15 mouse cellular contexts compared by ENCODE assay signal in the genomic region with DNA sequence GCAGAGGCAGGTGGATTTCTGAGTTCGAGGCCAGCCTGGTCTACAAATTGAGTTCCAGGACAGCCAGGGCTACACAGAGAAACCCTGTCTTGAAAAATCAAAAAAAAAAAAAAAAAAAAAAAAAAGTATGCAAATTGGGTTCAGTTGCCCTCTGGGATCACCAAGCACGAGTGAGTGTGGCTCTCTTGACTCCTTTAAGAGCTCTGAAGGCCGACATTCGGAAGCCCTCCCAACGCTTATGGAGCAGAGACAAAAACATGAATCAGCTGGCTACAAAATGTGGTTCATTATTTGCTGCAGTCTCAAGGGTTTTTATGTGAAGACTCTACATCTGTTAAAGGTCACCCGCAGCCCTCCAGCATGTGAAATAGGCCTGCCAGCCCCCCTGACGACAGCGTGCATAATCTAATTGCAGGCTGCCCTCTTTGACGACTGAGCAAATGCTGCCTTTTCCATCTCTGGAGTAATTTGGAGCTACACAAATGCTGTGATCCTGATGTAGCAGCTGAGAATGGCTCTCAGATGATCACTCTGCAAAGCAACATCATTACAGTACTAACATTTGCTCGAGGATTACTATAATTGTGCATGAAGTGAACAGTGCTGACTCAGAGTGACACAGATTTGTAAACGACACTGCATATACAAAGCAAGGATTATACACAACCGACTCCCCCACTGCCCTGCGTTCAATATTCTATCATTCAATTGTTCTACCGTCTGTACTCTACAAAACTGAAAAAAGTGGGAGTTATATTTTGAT. TPM values are rescaled to one million over a fixed set of nuclear protein-coding genes. Genes with fewer than 3 reads are reported as not detected.
DNase-seq lines count a peak whose midpoint lies in the region; ATAC-seq and TF ChIP-seq lines count a peak whose summit lies in the region.
"Had no signal": no experiment of that assay in that cellular context is flagged by ENCODE, and none has a peak within 500 bp of the region (broad histone marks: within the 10 kb centered on the region; RNA-seq: fewer than 3 reads in every experiment).

No protein-coding gene starts in this region.

- in situ Hi-C loops in CH12.LX (cut with MboI; ENCODE audit: low pct_ligation_motif_present, low pct_unique_long_range_greater_than_20kb, low sequenced_read_pairs): no loop called here

- TF ChIP-seq CTCF in CH12.LX (conservative IDR thresholded peaks at IDR 0.05 in 1 of 2, IDR thresholded peaks at IDR 0.05 in 1 of 2; ENCODE audit: low read depth in 2 of 2, low read length in 2 of 2): no peak

- no peak for TF ChIP-seq EP300 in CH12.LX (IDR thresholded peaks at IDR 0.05; ENCODE audit: low read length)

- peak; percentile 89 for ATAC-seq in forebrain, embryonic 16.5 days
- ATAC-seq in midbrain, embryonic 13.5 days: peak; percentile 91
- ATAC-seq: liver, postnatal 0 days had no signal

- no peak for TF ChIP-seq POLR2A in CH12.LX (IDR thresholded peaks at IDR 0.05; ENCODE audit: low read depth, low read length)

- no peak overlapping the region for H3K4me3 ChIP-seq in CH12.LX (replicated peaks in 1 of 3; ENCODE audit: low read depth in 2 of 3, low read length in 2 of 3, poor library complexity in 1 of 3)
- H3K4me3 ChIP-seq in forebrain, embryonic 16.5 days (replicated peaks; ENCODE audit: low read length): no peak overlapping the region
- no peak overlapping the region for H3K4me3 ChIP-seq in midbrain, embryonic 13.5 days (replicated peaks)
- H3K4me3 ChIP-seq: heart, embryonic 15.5 days; myocyte had no signal

- no peaks in the 10 kb centered on the region for H3K79me2 ChIP-seq in CH12.LX (replicated peaks; ENCODE audit: control insufficient read depth, extremely low read depth, insufficient read depth, poor library complexity, severe bottlenecking)

- 36% methylated on average over 14 of the region's 14 CpGs for WGBS in forebrain, embryonic 16.5 days
- 20% methylated on average over 14 of the region's 14 CpGs for WGBS in midbrain, embryonic 13.5 days

- no peak for DNase-seq in CH12.LX (ENCODE audit: extremely low read depth)
- DNase-seq in brain, adult 2 months (ENCODE audit: low read depth, low spot score): peak; percentile 86
- no peak for DNase-seq in ovary, postnatal 36 days (ENCODE audit: low spot score)
- DNase-seq in ovary, postnatal 14 days (ENCODE audit: low spot score): no peak
- no peak for DNase-seq in layer of hippocampus, postnatal 36 days
- DNase-seq: adrenal gland, adult 8-10 months; cerebellum, adult 2 months; kidney, adult 2 months; liver, postnatal 0 days had no signal

- dilution Hi-C loops in CH12.LX (cut with MboI; ENCODE audit: extremely low pct_ligation_motif_present, extremely low pct_unique_long_range_greater_than_20kb, low sequenced_read_pairs): no loop called here

- H3K4me2 ChIP-seq in CH12.LX (ENCODE audit: insufficient read depth, low read depth, poor library complexity, severe bottlenecking): no peak overlapping the region
- no peak overlapping the region for H3K4me2 ChIP-seq in forebrain, embryonic 16.5 days (ENCODE audit: low read length)
- peak overlapping the region; percentile 20 for H3K4me2 ChIP-seq in midbrain, embryonic 13.5 days (replicated peaks)
- H3K4me2 ChIP-seq: heart, embryonic 15.5 days had no signal

- no peaks in the 10 kb centered on the region for H3K36me3 ChIP-seq in CH12.LX (replicated peaks in 1 of 2; ENCODE audit: control insufficient read depth in 1 of 2, insufficient read depth in 1 of 2, low read length in 1 of 2)
- no peaks in the 10 kb centered on the region for H3K36me3 ChIP-seq in forebrain, embryonic 16.5 days (ENCODE audit: control insufficient read depth, insufficient read depth)
- no peaks in the 10 kb centered on the region for H3K36me3 ChIP-seq in midbrain, embryonic 13.5 days
- H3K36me3 ChIP-seq: heart, embryonic 15.5 days had no signal

- no peak overlapping the region for H3K9ac ChIP-seq in CH12.LX (ENCODE audit: insufficient read depth, low read depth)
- H3K9ac ChIP-seq in forebrain, embryonic 16.5 days (replicated peaks; ENCODE audit: low read depth, low read length): no peak overlapping the region
- H3K9ac ChIP-seq in midbrain, embryonic 13.5 days (replicated peaks): no peak overlapping the region
- H3K9ac ChIP-seq: heart, embryonic 15.5 days; liver, postnatal 0 days had no signal

- H3K27ac ChIP-seq in CH12.LX (ENCODE audit: insufficient read depth, low read depth): no peak overlapping the region; the same call in 1 of the 2 replicates
- peak overlapping the region; percentile 16; the same call in 1 of the 2 replicates for H3K27ac ChIP-seq in forebrain, embryonic 16.5 days (ENCODE audit: low read length)
- H3K27ac ChIP-seq in midbrain, embryonic 13.5 days: peak overlapping the region; percentile 60
- H3K27ac ChIP-seq: heart, embryonic 15.5 days had no signal

- no peaks in the 10 kb centered on the region for H3K9me3 ChIP-seq in CH12.LX (replicated peaks; ENCODE audit: low read length)
- H3K9me3 ChIP-seq in forebrain, embryonic 16.5 days (ENCODE audit: control insufficient read depth, low read length): no peaks in the 10 kb centered on the region
- no peaks in the 10 kb centered on the region for H3K9me3 ChIP-seq in midbrain, embryonic 13.5 days
- H3K9me3 ChIP-seq: heart, embryonic 15.5 days had no signal

- H3K4me1 ChIP-seq in CH12.LX (ENCODE audit: control insufficient read depth in 1 of 2, insufficient read depth in 2 of 2): peaks cover 3 to 9% of the 10 kb centered on the region in 2 experiments; a peak in 3 of 4 replicates
- H3K4me1 ChIP-seq in forebrain, embryonic 16.5 days (replicated peaks; ENCODE audit: control insufficient read depth, insufficient read depth, low read length): peaks cover 3% of the 10 kb centered on the region; the same call in 1 of the 2 replicates
- H3K4me1 ChIP-seq in midbrain, embryonic 13.5 days (replicated peaks): peaks cover 13% of the 10 kb centered on the region
- H3K4me1 ChIP-seq: heart, embryonic 15.5 days had no signal

- no peak for TF ChIP-seq RAD21 in CH12.LX (IDR thresholded peaks at IDR 0.05; ENCODE audit: low read depth, low read length)

- no peaks in the 10 kb centered on the region for H3K27me3 ChIP-seq in CH12.LX (replicated peaks)
- no peaks in the 10 kb centered on the region for H3K27me3 ChIP-seq in forebrain, embryonic 16.5 days (replicated peaks; ENCODE audit: control insufficient read depth, insufficient read depth, low read length)
- no peaks in the 10 kb centered on the region for H3K27me3 ChIP-seq in midbrain, embryonic 13.5 days
- H3K27me3 ChIP-seq: heart, embryonic 15.5 days had no signal

TF ChIP-seq in CH12.LX, 34 proteins besides CTCF, POLR2A, EP300 and RAD21:
- TF ChIP-seq KAT2A (IDR thresholded peaks at IDR 0.05; ENCODE audit: insufficient replicate concordance, low read length) (no peak), RCOR1 (conservative IDR thresholded peaks at IDR 0.05; ENCODE audit: low read depth, low read length) (no peak), ZNF384 (IDR thresholded peaks at IDR 0.05; ENCODE audit: low read depth, low read length) (peak; percentile 44; the same call in 1 of the 2 replicates), GABPA (IDR thresholded peaks at IDR 0.05; ENCODE audit: insufficient replicate concordance, low read depth, low read length) (no peak), JUN (IDR thresholded peaks at IDR 0.05; ENCODE audit: insufficient read depth, low read depth, low read length) (no peak)

RNA-seq across cellular contexts. Expression of gene Hist1h2aa, which starts 15.4 kb away (rescaled TPM):
- not detected in 2 replicates for total RNA-seq in CH12.LX (2012; rRNA removed)
- total RNA-seq in CH12.LX (2014; rRNA removed): not detected in 2 replicates
- polyA plus RNA-seq in CH12.LX (2012; ENCODE audit: insufficient read length, low read depth): not detected in 2 replicates
- polyA plus RNA-seq in forebrain, embryonic 16.5 days (2015; fragmentation: Nextera tagmentation; extraction: Ambion mirVana): not detected in 2 replicates
- not detected in 2 replicates for polyA plus RNA-seq in midbrain, embryonic 13.5 days (2015; fragmentation: Nextera tagmentation; extraction: Ambion mirVana)
- not detected for total RNA-seq in layer of hippocampus, postnatal 36 days (2021)
- total RNA-seq: adrenal gland, adult 8-10 months had no signal
- polyA plus RNA-seq: cerebellum, adult 2 months; heart, embryonic 15.5 days; kidney, adult 2 months; liver, postnatal 0 days; myocyte; small intestine, adult 2 months had no signal

RNA-seq across cellular contexts. Expression of gene Hist1h2ba, which starts 15.7 kb away (rescaled TPM):
- not detected in 2 replicates for total RNA-seq in CH12.LX (2012; rRNA removed)
- total RNA-seq in CH12.LX (2014; rRNA removed): not detected in 2 replicates
- polyA plus RNA-seq in CH12.LX (2012; ENCODE audit: insufficient read length, low read depth): not detected in 2 replicates
- not detected in 2 replicates for polyA plus RNA-seq in forebrain, embryonic 16.5 days (2015; fragmentation: Nextera tagmentation; extraction: Ambion mirVana)
- not detected in 2 replicates for polyA plus RNA-seq in midbrain, embryonic 13.5 days (2015; fragmentation: Nextera tagmentation; extraction: Ambion mirVana)
- not detected for total RNA-seq in layer of hippocampus, postnatal 36 days (2021)
- total RNA-seq: adrenal gland, adult 8-10 months had no signal
- polyA plus RNA-seq: cerebellum, adult 2 months; heart, embryonic 15.5 days; liver, postnatal 0 days; myocyte; small intestine, adult 2 months had no signal

RNA-seq across cellular contexts. Expression of gene Slc17a4, which starts 34.9 kb away (rescaled TPM):
- total RNA-seq in CH12.LX (2012; rRNA removed) (0.08 TPM in 1 of 2 replicates, not detected in the other), CH12.LX (2014; rRNA removed) (0.23 and 0.35 TPM in 2 replicates)
- polyA plus RNA-seq in CH12.LX (2012; ENCODE audit: insufficient read length, low read depth): 0.26 and 0.37 TPM in 2 replicates
- polyA plus RNA-seq in forebrain, embryonic 16.5 days (2015; fragmentation: Nextera tagmentation; extraction: Ambion mirVana): not detected in 2 replicates
- not detected in 2 replicates for polyA plus RNA-seq in midbrain, embryonic 13.5 days (2015; fragmentation: Nextera tagmentation; extraction: Ambion mirVana)
- not detected for total RNA-seq in layer of hippocampus, postnatal 36 days (2021)
- total RNA-seq: ES-E14 had no signal
- polyA plus RNA-seq: cerebellum, adult 2 months; heart, embryonic 15.5 days had no signal

RNA-seq across cellular contexts. Expression of gene Scgn, which starts 41.3 kb away (rescaled TPM):
- total RNA-seq in CH12.LX (2012; rRNA removed): not detected in 2 replicates
- total RNA-seq in CH12.LX (2014; rRNA removed): not detected in 2 replicates
- not detected in 2 replicates for polyA plus RNA-seq in CH12.LX (2012; ENCODE audit: insufficient read length, low read depth)
- 1.9 and 3.7 TPM in 2 replicates for polyA plus RNA-seq in forebrain, embryonic 16.5 days (2015; fragmentation: Nextera tagmentation; extraction: Ambion mirVana)
- polyA plus RNA-seq in midbrain, embryonic 13.5 days (2015; fragmentation: Nextera tagmentation; extraction: Ambion mirVana): 1.2 and 1.6 TPM in 2 replicates
- total RNA-seq in layer of hippocampus, postnatal 36 days (2021): 1 to 10 TPM in 1 of 2 experiments, under 1 TPM in 1; 0.99 to 1.2 TPM
- total RNA-seq: ES-E14 had no signal
- polyA plus RNA-seq: heart, embryonic 15.5 days; kidney, adult 2 months; liver, postnatal 0 days; myocyte had no signal
